Mouse (Mus musculus): Measurements from ENCODE around the gene Gtf2e1. TPM values are rescaled to one million over a fixed set of nuclear protein-coding genes. Genes with fewer than 3 reads are reported as not detected.

The Gtf2e1 gene
- polyA plus RNA-seq, 1 experiment from 2014 or later = 11.5 TPM

GRCm38 (mm10) chr16:37518662-37519061 is 20.9 kb downstream of the Gtf2e1 start:
- H3K4me2 ChIP-seq = no peak overlapping the region
- H3K27ac ChIP-seq = no peak overlapping the region
- H3K9ac ChIP-seq = no peak overlapping the region
- no peak for ATAC-seq (ENCODE audit: low read depth)
- 60% methylated on average over 2 of the region's 2 CpGs for WGBS (ENCODE audit: insufficient replicate concordance)
- H3K4me1 ChIP-seq (replicated peaks) = no peaks in the 10 kb centered on the region
- DNase-seq = no peak
- no peak overlapping the region for H3K4me3 ChIP-seq (replicated peaks)
- H3K36me3 ChIP-seq = peaks cover 64% of the 10 kb centered on the region
- peaks cover 5% of the 10 kb centered on the region for H3K9me3 ChIP-seq (replicated peaks)
- no peaks in the 10 kb centered on the region for H3K27me3 ChIP-seq

- ATAC-seq (ENCODE audit: low read depth) (no peak), DNase-seq (no peak)
- Histone ChIP-seq H3K4me1 (replicated peaks) (no peaks in the 10 kb centered on the region), H3K4me3 (replicated peaks) (no peak overlapping the region), H3K9ac (no peak overlapping the region), H3K27me3 (no peaks in the 10 kb centered on the region), H3K4me2 (no peak overlapping the region), H3K36me3 (peaks cover 61% of the 10 kb centered on the region), H3K9me3 (replicated peaks) (no peaks in the 10 kb centered on the region), H3K27ac (no peak overlapping the region)
- 80% methylated on average over 4 of the region's 4 CpGs for WGBS (ENCODE audit: insufficient replicate concordance)
Measured at GRCm38 (mm10) chr16:37517596-37518211, 21.9 kb downstream of the Gtf2e1 start.

GRCm38 (mm10) chr16:37516376-37516993 is 23.1 kb downstream of the Gtf2e1 start:
- H3K27ac ChIP-seq = no peak overlapping the region
- no peaks in the 10 kb centered on the region for H3K27me3 ChIP-seq
- whole genome bisulfite sequencing (ENCODE audit: insufficient replicate concordance) = 66% methylated on average over 6 of the region's 6 CpGs
- ATAC-seq (ENCODE audit: low read depth) = no peak
- H3K4me1 ChIP-seq (replicated peaks) = no peaks in the 10 kb centered on the region
- no peak overlapping the region for H3K4me2 ChIP-seq
- no peak overlapping the region for H3K9ac ChIP-seq
- no peak overlapping the region for H3K4me3 ChIP-seq (replicated peaks)
- DNase-seq = no peak
- H3K9me3 ChIP-seq (replicated peaks) = no peaks in the 10 kb centered on the region
- peaks cover 52% of the 10 kb centered on the region for H3K36me3 ChIP-seq

GRCm38 (mm10) chr16:37514644-37515043 is 24.9 kb downstream of the Gtf2e1 start:
- no peaks in the 10 kb centered on the region for H3K4me1 ChIP-seq (replicated peaks)
- no peak for ATAC-seq (ENCODE audit: low read depth)
- DNase-seq = no peak
- H3K4me2 ChIP-seq = no peak overlapping the region
- no peak overlapping the region for H3K4me3 ChIP-seq (replicated peaks)
- H3K9ac ChIP-seq = no peak overlapping the region
- peaks cover 46% of the 10 kb centered on the region for H3K36me3 ChIP-seq
- no peaks in the 10 kb centered on the region for H3K27me3 ChIP-seq
- no peaks in the 10 kb centered on the region for H3K9me3 ChIP-seq (replicated peaks)
- WGBS (ENCODE audit: insufficient replicate concordance) = 81% methylated on average over 8 of the region's 8 CpGs
- H3K27ac ChIP-seq = no peak overlapping the region

DNA sequence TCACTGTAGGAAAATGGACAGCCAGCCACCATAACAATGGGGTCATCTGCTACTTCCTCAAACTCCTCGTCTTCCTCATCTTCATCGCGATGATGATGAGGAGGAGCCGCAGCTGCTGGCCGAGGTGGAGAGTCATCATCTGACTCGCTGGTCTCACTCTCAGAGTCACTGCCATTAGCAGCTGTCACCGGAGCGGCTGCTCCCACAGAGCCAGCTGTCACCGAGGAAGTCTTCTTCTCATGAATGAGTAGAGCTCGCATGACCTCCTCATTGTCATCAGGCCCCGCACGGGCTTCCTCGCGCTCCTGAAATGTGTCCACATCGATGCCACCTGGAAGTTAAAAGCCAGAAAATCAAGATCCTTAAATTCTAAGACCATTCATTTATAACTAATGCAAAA is 28.1 kb downstream of the Gtf2e1 start:
- WGBS (ENCODE audit: insufficient replicate concordance) = 85% methylated on average over 15 of the region's 15 CpGs
- Histone ChIP-seq H3K4me2 (no peak overlapping the region), H3K4me3 (replicated peaks) (no peak overlapping the region), H3K9me3 (replicated peaks) (no peaks in the 10 kb centered on the region), H3K4me1 (replicated peaks) (no peaks in the 10 kb centered on the region), H3K27me3 (no peaks in the 10 kb centered on the region), H3K36me3 (peaks cover 38% of the 10 kb centered on the region), H3K9ac (no peak overlapping the region), H3K27ac (no peak overlapping the region)
- no peak for DNase-seq
- ATAC-seq (ENCODE audit: low read depth) = no peak

DNA sequence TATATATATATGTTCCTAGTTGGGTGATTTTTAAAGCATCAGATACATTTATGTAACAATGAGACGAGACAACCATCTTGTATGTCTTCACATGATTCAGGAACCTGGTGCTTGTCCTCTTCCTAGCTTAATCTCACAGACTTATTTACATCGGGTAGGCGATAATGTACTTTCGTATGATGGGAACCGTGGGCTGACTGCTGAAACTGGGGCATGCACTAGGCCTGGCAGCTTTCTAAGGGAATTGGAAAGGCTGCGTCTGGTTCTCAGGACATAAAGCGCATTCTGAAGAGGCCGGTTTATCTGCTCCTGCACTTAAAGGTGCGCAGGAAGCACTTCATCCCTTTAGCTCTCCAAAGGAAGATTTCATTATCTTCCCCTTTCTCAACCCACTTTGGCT is 32.8 kb downstream of the Gtf2e1 start:
- no peak for ATAC-seq (ENCODE audit: low read depth)
- DNase-seq = no peak
- no peak overlapping the region for H3K27ac ChIP-seq
- peaks cover 13% of the 10 kb centered on the region for H3K36me3 ChIP-seq
- no peaks in the 10 kb centered on the region for H3K9me3 ChIP-seq (replicated peaks)
- H3K27me3 ChIP-seq = no peaks in the 10 kb centered on the region
- H3K9ac ChIP-seq = no peak overlapping the region
- 80% methylated on average over 9 of the region's 9 CpGs for WGBS (ENCODE audit: insufficient replicate concordance)
- H3K4me2 ChIP-seq = no peak overlapping the region
- no peaks in the 10 kb centered on the region for H3K4me1 ChIP-seq (replicated peaks)
- no peak overlapping the region for H3K4me3 ChIP-seq (replicated peaks)

GRCm38 (mm10) chr16:37504517-37504916 is 35.1 kb downstream of the Gtf2e1 start:
- H3K4me3 ChIP-seq (replicated peaks) = no peak overlapping the region
- H3K36me3 ChIP-seq = no peaks in the 10 kb centered on the region
- ATAC-seq (ENCODE audit: low read depth) (no peak), DNase-seq (no peak)
- no peak overlapping the region for H3K27ac ChIP-seq
- H3K9ac ChIP-seq = no peak overlapping the region
- H3K27me3 ChIP-seq = no peaks in the 10 kb centered on the region
- H3K4me2 ChIP-seq = no peak overlapping the region
- no peaks in the 10 kb centered on the region for H3K9me3 ChIP-seq (replicated peaks)
- no peaks in the 10 kb centered on the region for H3K4me1 ChIP-seq (replicated peaks)
- 45% methylated on average over 1 of the region's 1 CpGs for WGBS (ENCODE audit: insufficient replicate concordance)

DNA sequence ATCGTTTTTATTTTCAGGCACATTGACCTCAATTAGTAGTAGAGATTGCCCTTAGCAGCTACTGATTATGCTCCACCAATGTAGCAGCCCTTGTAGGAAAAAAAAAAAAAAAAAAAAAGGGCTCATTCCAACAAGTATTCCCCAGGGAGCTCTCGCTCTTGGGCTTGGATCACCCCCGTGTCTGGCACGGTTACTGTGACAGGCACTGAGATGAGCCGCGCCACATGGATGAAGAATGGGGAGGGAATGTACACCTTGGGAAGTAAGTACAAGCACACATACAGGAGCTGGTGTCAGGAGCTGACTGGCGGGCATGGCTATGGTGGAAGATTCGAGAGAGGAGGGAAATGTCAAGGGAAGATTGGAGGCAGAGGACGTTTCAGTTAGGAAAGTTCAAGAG is 41.0 kb downstream of the Gtf2e1 start:
- Histone ChIP-seq H3K4me3 (replicated peaks) (no peak overlapping the region), H3K27me3 (no peaks in the 10 kb centered on the region), H3K27ac (no peak overlapping the region), H3K9me3 (replicated peaks) (no peaks in the 10 kb centered on the region), H3K36me3 (no peaks in the 10 kb centered on the region), H3K9ac (no peak overlapping the region), H3K4me2 (no peak overlapping the region), H3K4me1 (replicated peaks) (no peaks in the 10 kb centered on the region)
- WGBS (ENCODE audit: insufficient replicate concordance) = 67% methylated on average over 9 of the region's 9 CpGs
- ATAC-seq (ENCODE audit: low read depth) (no peak), DNase-seq (no peak)

DNA sequence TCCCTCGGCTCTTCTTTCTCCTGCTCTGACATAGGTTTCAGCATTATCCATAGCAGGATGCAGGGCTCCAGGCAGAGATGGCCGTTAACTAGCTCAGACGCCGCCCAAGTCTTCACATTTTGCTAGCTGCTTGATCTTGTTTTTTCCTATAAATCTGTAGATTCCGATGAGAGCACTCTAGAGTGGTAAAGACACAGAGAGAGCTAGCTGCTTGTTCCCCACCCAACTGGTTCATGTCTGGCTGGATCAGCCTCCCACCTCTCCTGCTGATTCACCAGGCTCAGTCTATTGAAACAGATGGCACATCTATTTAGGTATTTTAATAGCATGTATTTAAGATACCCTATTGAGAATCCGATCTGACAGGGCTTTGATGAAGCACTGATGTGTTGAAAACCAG is 44.6 kb downstream of the Gtf2e1 start:
- no peaks in the 10 kb centered on the region for H3K9me3 ChIP-seq (replicated peaks)
- no peak overlapping the region for H3K4me2 ChIP-seq
- H3K4me1 ChIP-seq (replicated peaks) = no peaks in the 10 kb centered on the region
- no peaks in the 10 kb centered on the region for H3K36me3 ChIP-seq
- 69% methylated on average over 6 of the region's 6 CpGs for WGBS (ENCODE audit: insufficient replicate concordance)
- no peak overlapping the region for H3K4me3 ChIP-seq (replicated peaks)
- H3K9ac ChIP-seq = no peak overlapping the region
- H3K27me3 ChIP-seq = no peaks in the 10 kb centered on the region
- no peak for DNase-seq
- no peak for ATAC-seq (ENCODE audit: low read depth)
- no peak overlapping the region for H3K27ac ChIP-seq

DNA sequence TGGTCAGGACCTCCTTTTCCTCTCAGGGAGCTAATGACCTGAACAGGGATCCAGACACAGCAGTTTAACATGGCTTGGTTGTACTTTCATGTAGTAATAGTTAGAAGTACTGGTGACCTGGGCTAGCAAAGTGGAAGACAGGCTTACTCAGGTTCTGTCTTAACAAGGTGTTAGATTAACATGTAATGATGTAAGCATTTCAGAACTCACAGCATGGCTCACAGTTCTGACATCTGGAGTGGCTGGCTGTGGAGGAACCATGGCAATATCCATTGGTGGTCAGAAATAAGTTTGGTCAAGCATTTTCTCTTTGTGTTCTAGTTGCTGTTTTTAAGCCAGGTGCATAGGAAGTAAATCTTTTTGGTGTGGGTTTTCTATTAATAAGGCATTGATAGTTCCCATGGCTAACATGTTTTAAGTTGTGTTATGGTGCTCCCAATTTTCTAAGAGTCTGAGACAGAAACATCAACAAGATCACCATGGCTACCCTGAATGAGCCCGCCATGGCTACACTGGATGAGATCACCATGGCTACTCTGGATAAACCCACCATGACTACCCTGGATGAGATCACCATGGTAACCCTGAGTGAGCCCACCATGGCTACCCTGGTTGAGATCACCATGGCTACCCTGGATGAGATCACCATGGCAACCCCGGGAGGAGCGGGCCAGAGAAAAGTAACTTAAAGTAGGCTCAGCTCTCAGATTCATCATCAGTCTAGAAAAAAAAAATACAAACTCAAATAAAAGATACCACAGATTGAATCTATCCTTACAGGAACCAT is 52.6 kb downstream of the Gtf2e1 start:
- no peaks in the 10 kb centered on the region for H3K27me3 ChIP-seq
- ATAC-seq (ENCODE audit: low read depth) (no peak), DNase-seq (no peak)
- no peaks in the 10 kb centered on the region for H3K9me3 ChIP-seq (replicated peaks)
- no peak overlapping the region for H3K9ac ChIP-seq
- WGBS (ENCODE audit: insufficient replicate concordance) = 74% methylated on average over 3 of the region's 3 CpGs
- H3K27ac ChIP-seq = no peak overlapping the region
- no peak overlapping the region for H3K4me2 ChIP-seq
- H3K36me3 ChIP-seq = no peaks in the 10 kb centered on the region
- no peak overlapping the region for H3K4me3 ChIP-seq (replicated peaks)
- H3K4me1 ChIP-seq (replicated peaks) = no peaks in the 10 kb centered on the region

GRCm38 (mm10) chr16:37478311-37479291 is 61.0 kb downstream of the Gtf2e1 start:
- Histone ChIP-seq H3K36me3 (no peaks in the 10 kb centered on the region), H3K9ac (no peak overlapping the region), H3K27me3 (no peaks in the 10 kb centered on the region), H3K4me2 (no peak overlapping the region), H3K4me3 (replicated peaks) (no peak overlapping the region), H3K9me3 (replicated peaks) (no peaks in the 10 kb centered on the region), H3K4me1 (replicated peaks) (no peaks in the 10 kb centered on the region), H3K27ac (no peak overlapping the region)
- DNase-seq (no peak), ATAC-seq (ENCODE audit: low read depth) (no peak)
- WGBS (ENCODE audit: insufficient replicate concordance) = 67% methylated on average over 10 of the region's 10 CpGs

Data from liver, embryonic 13.5 days (tissue).